Mouse (Mus musculus) hindbrain, embryonic 13.5 days (tissue): ENCODE data around the gene Mbd6. TPM values are rescaled to one million over a fixed set of nuclear protein-coding genes. Genes with fewer than 3 reads are reported as not detected.
A peak's percentile ranks its signal among the peaks of the same experiment; 100 is the strongest.

Experiments
- ATAC-seq: fragments of 200-750 bp; cut with Nextera tagmentation; 2 replicates; pipeline ENCODE4 v1.8.0; 2017; ENCODE audit warnings: moderate TSS enrichment; ENCODE audit not compliant: low FRiP score
- H3K27ac ChIP-seq: fragments of 300-500 bp; sonication (generic); 2 replicates; pipeline ENCODE4 v1.5.1; 2015; ENCODE audit warnings: inconsistent platforms, mild to moderate bottlenecking, moderate library complexity
- H3K27me3 ChIP-seq: fragments of 300-500 bp; sonication (generic); 2 replicates; pipeline ENCODE4 v1.6.1; 2015; ENCODE audit warnings: mild to moderate bottlenecking, inconsistent platforms
- H3K36me3 ChIP-seq: fragments of 300-500 bp; sonication (generic); 2 replicates; pipeline ENCODE4 v1.6.1; 2015; ENCODE audit warnings: mild to moderate bottlenecking, inconsistent platforms
- H3K4me1 ChIP-seq: fragments of 300-500 bp; sonication (generic); replicated peaks from 2 replicates; pipeline ENCODE4 v1.6.1; 2015; ENCODE audit warnings: inconsistent platforms
- H3K4me2 ChIP-seq: fragments of 300-500 bp; sonication (generic); 2 replicates; pipeline ENCODE4 v1.6.1; 2015; ENCODE audit warnings: inconsistent platforms, mild to moderate bottlenecking, moderate library complexity
- H3K4me3 ChIP-seq: fragments of 300-500 bp; sonication (generic); 2 replicates; pipeline ENCODE4 v1.5.1; 2015; ENCODE audit warnings: mild to moderate bottlenecking, inconsistent platforms
- H3K9ac ChIP-seq: fragments of 300-500 bp; sonication (generic); 2 replicates; pipeline ENCODE4 v1.6.1; 2015; ENCODE audit warnings: mild to moderate bottlenecking, inconsistent platforms
- H3K9me3 ChIP-seq: fragments of 300-500 bp; sonication (generic); 2 replicates; pipeline ENCODE4 v1.6.1; 2016; ENCODE audit warnings: inconsistent platforms
- WGBS: fragments of 180-500 bp; shearing (Covaris S2); methylation state at CpG from one replicate; pipeline ENCODE4 v1.1.7; 2015; 5-methylcytosine and 5-hydroxymethylcytosine counted together
- polyA plus RNA-seq: library from polyadenylated mRNA; unstranded; fragments of >200 nt; fragmentation: Nextera tagmentation; extraction: Ambion mirVana; gene quantifications from 2 replicates; pipeline ENCODE4 v1.2.1, GENCODE M21; 2015

Mbd6 gene
- 12.1 and 16.5 TPM in 2 replicates for polyA plus RNA-seq

DNA sequence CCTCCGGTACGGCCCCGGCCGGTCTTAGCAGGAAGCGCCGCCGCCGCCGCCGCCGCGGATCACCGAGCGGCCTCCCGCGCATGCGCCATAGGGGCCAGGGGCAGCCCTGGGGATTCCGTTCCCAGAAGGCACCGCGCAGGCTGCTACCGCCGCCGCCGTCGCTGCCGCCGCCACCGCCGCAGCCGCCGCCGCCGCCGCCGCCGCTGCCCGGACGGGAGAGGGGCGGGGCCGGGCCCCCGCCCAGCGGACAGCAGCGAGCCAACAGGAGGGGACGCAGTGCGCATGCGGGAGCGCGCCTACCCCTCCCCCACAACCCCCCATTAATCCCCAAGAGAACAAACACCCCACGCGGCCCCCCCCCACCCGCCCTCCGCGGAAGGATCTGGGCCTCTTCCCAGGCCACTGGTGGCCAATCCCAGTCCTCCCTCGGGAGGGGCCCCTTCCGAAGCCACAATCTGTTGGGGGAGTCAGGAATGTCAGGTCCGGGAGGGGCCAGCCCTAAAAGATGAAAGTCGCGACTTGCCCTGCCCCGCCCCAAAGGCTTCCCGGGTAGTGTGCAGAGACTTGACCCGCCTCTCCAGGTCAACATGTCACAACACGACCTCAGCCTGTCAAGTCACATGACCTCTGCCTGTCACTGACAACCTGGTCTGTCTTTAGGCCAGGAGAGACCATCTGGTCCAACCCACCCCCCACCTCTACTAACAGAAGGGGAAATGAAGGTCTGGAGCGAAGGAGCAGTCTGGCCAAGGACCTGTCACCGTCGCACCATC lies at the start of gene Mbd6:
Gene Mbd6, minus strand, starts transcription at position 219 of the 773 bp plus-strand sequence.
- no peaks in the 10 kb centered on the region for H3K27me3 ChIP-seq
- ATAC-seq = peak; percentile 4
- under 1% methylated on average over 20 of the region's 65 CpGs for whole genome bisulfite sequencing
- H3K4me3 ChIP-seq = peak within 1 kb of the TSS; percentile 63
- H3K9me3 ChIP-seq = no peaks in the 10 kb centered on the region
- H3K27ac ChIP-seq = peak within 1 kb of the TSS; percentile 98
- peak within 1 kb of the TSS; percentile 92 for H3K4me2 ChIP-seq
- H3K36me3 ChIP-seq = peaks cover 43% of the 10 kb centered on the region
- peak within 1 kb of the TSS; percentile 88 for H3K9ac ChIP-seq
- peaks cover 75% of the 10 kb centered on the region for H3K4me1 ChIP-seq

GRCm38 (mm10) chr10:127337536-127338099 lies 48.8 kb upstream of the Mbd6 start:
- 85% methylated on average over 6 of the region's 6 CpGs for WGBS
- peaks cover 49% of the 10 kb centered on the region for H3K27me3 ChIP-seq
- no peak overlapping the region for H3K4me3 ChIP-seq
- H3K9me3 ChIP-seq = no peaks in the 10 kb centered on the region
- no peak for ATAC-seq
- peaks cover 37% of the 10 kb centered on the region for H3K4me1 ChIP-seq
- no peak overlapping the region for H3K9ac ChIP-seq
- no peak overlapping the region for H3K27ac ChIP-seq
- no peaks in the 10 kb centered on the region for H3K36me3 ChIP-seq
- no peak overlapping the region for H3K4me2 ChIP-seq

- WGBS = 82% methylated on average over 5 of the region's 5 CpGs
- peaks cover 30% of the 10 kb centered on the region for H3K4me1 ChIP-seq
- no peak overlapping the region for H3K4me3 ChIP-seq
- H3K9me3 ChIP-seq = no peaks in the 10 kb centered on the region
- no peaks in the 10 kb centered on the region for H3K36me3 ChIP-seq
- peaks cover 43% of the 10 kb centered on the region for H3K27me3 ChIP-seq
- no peak overlapping the region for H3K4me2 ChIP-seq
- no peak overlapping the region for H3K27ac ChIP-seq
- H3K9ac ChIP-seq = no peak overlapping the region
- ATAC-seq = no peak
Measured at GRCm38 (mm10) chr10:127336952-127337351, 48.1 kb upstream of the Mbd6 start.

GRCm38 (mm10) chr10:127335271-127335670 lies 46.5 kb upstream of the Mbd6 start:
- no peak overlapping the region for H3K9ac ChIP-seq
- H3K27me3 ChIP-seq = peaks cover 36% of the 10 kb centered on the region
- 73% methylated on average over 1 of the region's 1 CpGs for WGBS
- no peak for ATAC-seq
- H3K36me3 ChIP-seq = no peaks in the 10 kb centered on the region
- no peak overlapping the region for H3K4me3 ChIP-seq
- no peak overlapping the region for H3K4me2 ChIP-seq
- no peak overlapping the region for H3K27ac ChIP-seq
- H3K4me1 ChIP-seq = peaks cover 13% of the 10 kb centered on the region
- H3K9me3 ChIP-seq = no peaks in the 10 kb centered on the region

DNA sequence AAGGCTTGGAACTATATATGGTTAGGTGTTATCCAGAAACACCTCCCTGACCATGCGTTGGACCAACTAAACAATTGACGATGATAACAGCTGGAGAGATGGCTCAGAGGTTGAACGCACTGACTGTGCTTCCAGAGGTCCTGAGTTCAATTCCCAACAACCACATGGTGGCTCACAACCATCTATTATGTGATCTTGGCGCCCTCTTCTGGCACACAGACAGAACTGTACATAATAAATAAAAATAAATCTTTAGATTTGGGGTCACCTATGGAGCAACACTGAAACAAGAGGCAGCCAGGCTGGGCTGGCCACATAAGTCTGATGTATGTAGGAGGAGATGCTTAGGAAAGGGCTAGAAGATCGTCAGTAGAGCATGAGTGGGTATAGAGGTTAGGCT lies 44.3 kb upstream of the Mbd6 start:
- no peak overlapping the region for H3K4me3 ChIP-seq
- no peaks in the 10 kb centered on the region for H3K4me1 ChIP-seq
- 65% methylated on average over 5 of the region's 5 CpGs for WGBS
- peaks cover 45% of the 10 kb centered on the region for H3K27me3 ChIP-seq
- no peaks in the 10 kb centered on the region for H3K9me3 ChIP-seq
- H3K9ac ChIP-seq = no peak overlapping the region
- no peak for ATAC-seq
- no peak overlapping the region for H3K4me2 ChIP-seq
- H3K27ac ChIP-seq = no peak overlapping the region
- no peaks in the 10 kb centered on the region for H3K36me3 ChIP-seq

- 36% methylated on average over 31 of the region's 31 CpGs for WGBS
Measured at GRCm38 (mm10) chr10:127332211-127332874, 43.5 kb upstream of the Mbd6 start.

GRCm38 (mm10) chr10:127330212-127330611 lies 41.4 kb upstream of the Mbd6 start:
- Histone ChIP-seq H3K27ac (no peak overlapping the region), H3K4me3 (no peak overlapping the region), H3K9ac (no peak overlapping the region), H3K4me1 (peaks cover 17% of the 10 kb centered on the region), H3K27me3 (peaks cover 63% of the 10 kb centered on the region), H3K36me3 (no peaks in the 10 kb centered on the region), H3K4me2 (no peak overlapping the region), H3K9me3 (no peaks in the 10 kb centered on the region)
- no peak for ATAC-seq
- 81% methylated on average over 7 of the region's 7 CpGs for WGBS

More at GRCm38 (mm10) chr10:127332211-127332874, 43.5 kb upstream of the Mbd6 start:
- ATAC-seq = no peak
- peaks cover 47% of the 10 kb centered on the region for H3K27me3 ChIP-seq
- peak overlapping the region; percentile 36; the same call in 1 of the 2 replicates for H3K9ac ChIP-seq
- no peaks in the 10 kb centered on the region for H3K36me3 ChIP-seq
- H3K4me1 ChIP-seq = no peaks in the 10 kb centered on the region
- H3K9me3 ChIP-seq = no peaks in the 10 kb centered on the region
- peak overlapping the region; percentile 7; the same call in 1 of the 2 replicates for H3K4me3 ChIP-seq
- no peak overlapping the region for H3K27ac ChIP-seq
- peak overlapping the region; percentile 40 for H3K4me2 ChIP-seq

DNA sequence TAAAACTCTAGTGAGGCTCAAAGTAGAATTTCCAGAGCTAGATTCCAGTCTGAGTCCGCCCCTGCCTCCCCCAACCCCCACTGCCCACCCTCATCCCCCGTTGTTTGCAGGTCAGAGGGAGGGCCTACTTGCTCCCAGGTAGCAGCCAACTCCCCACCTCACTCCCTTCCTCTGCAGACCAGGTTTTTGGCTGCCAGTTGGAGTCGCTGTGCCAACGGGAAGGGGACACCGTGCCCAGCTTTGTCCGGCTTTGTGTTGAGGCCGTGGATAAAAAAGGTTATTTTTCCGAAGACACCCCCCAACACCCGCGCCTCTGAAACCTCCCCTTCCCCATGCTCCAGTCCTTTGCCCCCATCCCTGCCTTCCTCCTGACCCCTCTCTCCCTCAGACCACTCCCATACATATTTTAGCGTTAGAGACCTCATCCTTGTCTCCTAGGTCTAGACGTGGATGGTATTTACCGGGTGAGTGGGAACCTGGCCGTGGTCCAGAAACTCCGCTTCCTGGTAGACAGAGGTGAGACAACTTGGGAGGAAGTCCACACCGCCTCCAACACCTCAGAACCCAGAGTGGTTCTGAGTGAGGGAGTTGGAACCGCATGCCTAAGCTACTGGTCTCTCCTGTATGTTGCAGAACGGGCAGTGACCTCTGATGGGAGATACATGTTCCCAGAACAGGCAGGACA lies 38.8 kb upstream of the Mbd6 start:
- no peak for ATAC-seq
- no peaks in the 10 kb centered on the region for H3K36me3 ChIP-seq
- WGBS = 47% methylated on average over 18 of the region's 18 CpGs
- no peaks in the 10 kb centered on the region for H3K9me3 ChIP-seq
- no peak overlapping the region for H3K4me2 ChIP-seq
- H3K9ac ChIP-seq = no peak overlapping the region
- no peak overlapping the region for H3K4me3 ChIP-seq
- H3K4me1 ChIP-seq = peaks cover 17% of the 10 kb centered on the region
- H3K27ac ChIP-seq = no peak overlapping the region
- H3K27me3 ChIP-seq = peaks cover 87% of the 10 kb centered on the region

- Histone ChIP-seq H3K9me3 (no peaks in the 10 kb centered on the region), H3K4me1 (peaks cover 17% of the 10 kb centered on the region), H3K36me3 (no peaks in the 10 kb centered on the region), H3K9ac (peak overlapping the region; percentile 63), H3K4me2 (peak overlapping the region; percentile 59), H3K4me3 (peak overlapping the region; percentile 36), H3K27me3 (peaks cover 94% of the 10 kb centered on the region), H3K27ac (no peak overlapping the region)
- ATAC-seq = no peak
- WGBS = 3% methylated on average over 29 of the region's 29 CpGs
Measured at GRCm38 (mm10) chr10:127326828-127327227, 38.0 kb upstream of the Mbd6 start.

DNA sequence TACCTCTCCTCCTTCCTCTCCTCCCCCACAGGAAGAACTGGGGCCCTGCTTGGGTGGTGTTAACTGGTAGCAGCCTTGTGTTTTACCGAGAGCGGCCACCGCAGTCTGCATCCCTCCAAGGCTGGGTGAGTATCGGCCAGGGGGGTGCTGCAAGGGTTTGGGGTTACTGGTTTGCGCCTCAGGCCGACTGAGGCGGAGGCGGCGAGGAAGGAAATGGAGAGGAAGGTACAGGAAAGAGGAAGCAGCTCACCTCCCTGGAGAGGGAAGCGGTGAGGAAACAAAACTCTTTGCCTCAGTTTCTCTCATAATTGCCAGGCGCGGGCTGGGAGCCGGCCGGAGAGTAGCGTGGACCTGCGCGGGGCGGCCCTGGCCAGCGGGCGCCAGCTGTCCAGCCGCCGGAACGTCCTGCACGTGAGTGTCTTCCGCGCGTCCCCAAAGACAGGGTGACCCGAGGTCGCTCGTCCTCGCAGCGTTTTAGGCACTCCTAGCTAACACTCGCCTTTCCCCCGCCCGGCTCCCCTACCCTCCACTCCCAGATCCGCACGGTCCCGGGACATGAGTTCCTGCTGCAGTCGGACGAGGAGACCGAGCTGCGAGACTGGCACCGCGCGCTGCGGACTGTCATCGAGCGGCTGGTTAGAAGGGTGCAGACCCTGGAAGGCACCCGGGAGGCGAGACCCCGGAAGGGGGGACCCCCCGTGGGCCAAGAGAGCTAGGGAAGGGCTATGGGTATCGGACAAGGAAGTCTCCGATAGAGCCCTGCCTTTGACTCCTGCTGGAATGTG lies 37.4 kb upstream of the Mbd6 start:
- Histone ChIP-seq H3K9me3 (no peaks in the 10 kb centered on the region), H3K4me1 (peaks cover 17% of the 10 kb centered on the region), H3K4me2 (peak overlapping the region; percentile 59), H3K27ac (no peak overlapping the region), H3K4me3 (peak overlapping the region; percentile 36), H3K27me3 (peaks cover 96% of the 10 kb centered on the region), H3K36me3 (no peaks in the 10 kb centered on the region), H3K9ac (peak overlapping the region; percentile 63)
- no peak for ATAC-seq
- under 1% methylated on average over 54 of the region's 54 CpGs for WGBS

DNA sequence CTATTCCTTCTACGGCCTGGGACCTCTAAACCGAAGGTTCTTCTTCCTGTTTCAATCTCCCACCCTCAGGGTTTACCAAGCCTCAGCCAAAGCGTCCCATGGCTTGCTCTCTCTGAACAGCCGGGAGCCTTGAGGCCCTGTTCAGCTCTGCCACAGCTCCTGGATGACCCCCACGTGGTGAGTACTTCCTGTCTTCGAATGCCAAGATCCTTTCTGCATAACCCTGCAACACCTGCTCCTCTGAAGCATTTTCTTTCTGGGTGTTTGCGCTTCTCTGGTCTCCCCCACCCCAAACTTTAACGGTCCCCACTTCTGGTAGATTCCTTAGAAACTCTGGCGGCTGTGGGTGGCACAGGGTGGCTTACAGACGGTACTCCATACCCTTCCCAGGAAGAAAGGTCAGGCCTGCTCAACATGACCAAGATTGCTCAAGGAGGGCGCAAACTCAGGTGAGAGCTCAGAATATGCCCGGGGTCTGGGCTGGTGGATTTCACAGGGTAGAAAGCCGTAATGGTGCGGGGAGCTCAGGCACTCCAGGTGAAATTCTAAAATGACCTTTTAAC lies 36.7 kb upstream of the Mbd6 start:
- Histone ChIP-seq H3K9me3 (no peaks in the 10 kb centered on the region), H3K4me1 (peaks cover 17% of the 10 kb centered on the region), H3K4me3 (no peak overlapping the region), H3K27me3 (peaks cover 98% of the 10 kb centered on the region), H3K4me2 (peak overlapping the region; percentile 59), H3K9ac (peak overlapping the region; percentile 63; the same call in 1 of the 2 replicates), H3K36me3 (no peaks in the 10 kb centered on the region), H3K27ac (no peak overlapping the region)
- 31% methylated on average over 14 of the region's 14 CpGs for WGBS
- ATAC-seq = no peak
